Mouse (Mus musculus) G1E-ER4 (cell line): ENCODE measurements around the gene Cfap77. TPM values are rescaled to one million over a fixed set of nuclear protein-coding genes. Genes with fewer than 3 reads are reported as not detected.

Experiments used
- GATA1 ChIP-seq: IDR thresholded peaks from one replicate; pipeline ENCODE4 v1.8.0; 2012; ENCODE audit warnings: low read length, inconsistent platforms
- polyA plus RNA-seq: library from polyadenylated mRNA; stranded (reverse); fragments of >175 nt; gene quantifications from 2 replicates; pipeline ENCODE4 v1.2.3, GENCODE M21; 2012

Cfap77 gene
- polyA plus RNA-seq, 1 experiment, result 0.81 TPM

DNA sequence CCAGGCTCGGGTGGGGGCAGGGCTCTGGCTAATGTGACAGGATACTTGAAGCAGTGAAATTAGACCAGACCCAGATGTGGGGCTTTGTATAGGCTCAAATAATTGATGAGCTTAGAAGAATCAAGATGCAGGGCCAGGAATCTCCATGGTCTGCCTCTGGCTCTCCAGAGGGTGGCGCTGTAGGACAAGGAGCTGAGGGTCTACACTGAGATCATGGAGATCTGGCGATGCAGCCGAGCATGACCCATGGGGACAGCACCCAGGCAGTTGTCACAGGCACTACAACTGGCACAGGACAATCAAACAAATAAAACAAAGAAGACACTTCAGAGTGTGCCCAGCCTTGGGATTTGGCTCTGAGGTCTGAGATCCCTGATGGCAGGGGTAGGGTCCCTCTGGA lies 131.0 kb downstream of the Cfap77 start:
- TF ChIP-seq GATA1, result no peak

DNA sequence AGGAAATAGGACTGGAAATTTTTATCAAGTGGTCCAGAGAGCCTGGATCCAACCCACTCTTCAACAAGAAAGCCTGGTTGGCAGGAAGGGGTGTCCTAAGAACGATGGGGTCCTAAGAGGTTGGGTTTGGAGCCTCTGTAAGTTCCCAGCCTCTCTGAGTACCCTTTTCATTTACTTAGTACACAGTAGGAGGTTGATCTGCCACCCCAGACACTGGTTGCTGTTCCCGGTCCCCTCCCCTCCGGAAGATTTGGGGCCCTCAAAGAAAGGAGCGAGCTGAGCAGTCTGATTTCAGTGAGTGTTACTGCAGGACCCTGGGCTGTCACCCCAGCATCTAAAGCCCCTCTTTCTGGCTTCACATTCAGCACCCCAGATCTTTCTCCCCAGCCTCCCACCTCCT lies 135.9 kb downstream of the Cfap77 start:
- TF ChIP-seq GATA1, result no peak

DNA sequence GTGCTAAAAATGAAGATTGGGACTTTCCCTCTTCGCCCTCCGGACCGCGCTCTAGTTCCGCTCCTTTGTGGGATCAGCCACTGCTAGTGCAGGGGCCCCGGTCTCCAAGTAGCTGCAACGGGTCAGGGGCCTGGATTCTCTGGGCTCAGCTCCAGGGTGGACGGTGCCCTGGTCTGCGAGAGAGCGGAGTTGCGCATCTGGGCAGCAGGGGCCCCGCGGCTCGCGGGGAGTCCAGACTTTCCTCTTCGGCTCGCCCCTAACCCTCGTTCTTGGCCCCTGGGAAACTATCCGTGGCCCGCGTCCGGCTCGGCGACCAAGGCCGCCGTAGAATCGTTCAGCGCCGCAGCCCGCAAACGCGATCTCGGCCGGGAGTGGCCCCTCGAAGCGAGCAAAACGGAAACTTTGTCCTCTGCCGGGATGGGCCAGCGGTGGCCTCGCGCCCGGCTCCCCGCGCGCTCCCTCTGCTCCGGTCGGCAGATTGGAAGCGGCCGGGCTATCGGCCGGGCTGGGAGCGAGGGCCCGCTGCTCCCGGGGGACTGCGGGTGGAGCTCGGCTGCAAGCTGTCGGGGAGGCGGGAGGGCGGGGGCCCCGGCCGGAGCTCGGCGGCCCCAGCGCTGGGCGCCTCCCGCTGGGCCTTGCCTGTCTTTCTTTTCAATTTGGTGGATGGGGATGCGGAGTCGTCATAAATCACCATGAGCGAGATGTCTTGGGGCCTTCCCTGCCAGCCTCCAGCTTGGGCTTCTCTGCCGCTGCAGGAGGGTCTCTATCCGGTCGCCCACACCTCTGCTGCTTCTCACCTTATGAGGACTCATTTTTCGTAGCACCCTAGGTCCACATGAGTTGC lies 137.1 kb downstream of the Cfap77 start:
- TF ChIP-seq GATA1, result no peak

DNA sequence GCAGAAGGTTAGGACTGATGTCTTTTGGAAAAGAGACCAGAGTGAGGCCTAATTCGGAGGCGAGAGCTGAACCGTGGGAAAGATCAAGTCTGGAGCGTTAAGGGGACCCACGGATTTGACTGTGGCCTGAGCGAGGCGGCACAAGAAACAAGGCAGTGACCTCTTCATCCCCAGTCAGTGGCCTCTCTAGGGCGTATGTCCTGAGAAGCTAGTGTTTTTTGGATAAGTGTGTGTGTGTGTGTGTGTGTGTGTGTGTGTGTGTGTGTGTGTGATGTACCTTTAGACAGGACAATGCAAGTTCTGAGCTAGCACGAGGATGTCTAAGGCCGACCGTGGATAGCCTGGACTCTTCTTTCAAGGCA lies 137.7 kb downstream of the Cfap77 start:
- no peak for TF ChIP-seq GATA1

DNA sequence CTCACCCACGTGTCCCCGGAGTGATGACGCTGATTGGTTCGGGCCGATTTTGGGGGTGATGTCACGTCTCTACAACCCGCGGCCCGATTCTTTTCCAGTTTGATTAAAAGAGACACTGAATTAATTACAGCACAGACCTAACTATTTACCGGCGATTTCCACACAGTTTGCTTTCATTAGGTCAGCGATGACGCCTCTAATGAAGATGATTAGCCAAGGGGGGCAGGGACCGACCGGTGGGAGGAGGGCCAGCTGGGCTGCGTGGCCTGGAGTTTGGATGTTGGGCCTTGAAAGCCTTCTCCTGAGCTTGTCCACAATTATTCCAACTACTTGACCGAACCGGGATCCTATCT lies 138.4 kb downstream of the Cfap77 start, which contains the start of gene Barhl1:
TSS of gene Barhl1 (minus strand) at position 156 of the 353 bp plus-strand sequence.
- TF ChIP-seq GATA1, result no peak

DNA sequence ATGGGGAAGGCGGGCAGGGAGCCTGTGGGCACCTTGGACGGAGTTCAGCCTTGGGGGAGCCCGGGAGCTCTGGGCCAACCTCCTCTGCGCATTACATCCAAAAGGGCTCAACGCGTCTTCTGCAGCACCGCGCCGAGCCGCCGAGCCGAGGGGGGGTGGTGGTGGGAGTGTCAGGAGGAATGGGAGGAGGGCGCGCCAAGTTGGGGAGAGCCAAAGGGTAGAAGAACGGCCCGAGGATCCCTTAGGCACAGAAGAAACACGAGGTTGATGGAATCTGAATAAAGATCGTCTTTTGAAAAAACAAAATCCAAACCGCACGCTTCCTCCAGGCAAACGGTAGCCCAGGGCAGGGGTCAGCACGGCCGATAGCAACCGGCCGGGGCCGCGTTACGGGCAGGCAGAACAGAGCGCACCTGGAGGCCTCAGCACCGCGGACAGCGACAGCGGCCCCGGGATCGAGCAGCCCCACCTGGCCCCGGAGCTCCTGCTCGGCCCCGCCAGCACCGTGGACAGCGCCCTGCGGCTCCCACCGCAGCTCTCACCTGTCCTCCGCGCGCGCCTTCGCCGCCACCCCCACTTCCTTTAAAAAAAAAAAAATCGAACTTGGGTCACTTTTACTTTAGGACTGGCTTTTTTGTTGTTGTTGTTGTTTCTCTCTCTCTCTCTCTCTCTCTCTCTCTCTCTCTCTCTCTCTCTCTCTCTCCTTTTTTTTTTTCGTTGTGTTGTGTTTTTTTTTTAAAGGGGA lies 138.9 kb downstream of the Cfap77 start:
- no peak for TF ChIP-seq GATA1

DNA sequence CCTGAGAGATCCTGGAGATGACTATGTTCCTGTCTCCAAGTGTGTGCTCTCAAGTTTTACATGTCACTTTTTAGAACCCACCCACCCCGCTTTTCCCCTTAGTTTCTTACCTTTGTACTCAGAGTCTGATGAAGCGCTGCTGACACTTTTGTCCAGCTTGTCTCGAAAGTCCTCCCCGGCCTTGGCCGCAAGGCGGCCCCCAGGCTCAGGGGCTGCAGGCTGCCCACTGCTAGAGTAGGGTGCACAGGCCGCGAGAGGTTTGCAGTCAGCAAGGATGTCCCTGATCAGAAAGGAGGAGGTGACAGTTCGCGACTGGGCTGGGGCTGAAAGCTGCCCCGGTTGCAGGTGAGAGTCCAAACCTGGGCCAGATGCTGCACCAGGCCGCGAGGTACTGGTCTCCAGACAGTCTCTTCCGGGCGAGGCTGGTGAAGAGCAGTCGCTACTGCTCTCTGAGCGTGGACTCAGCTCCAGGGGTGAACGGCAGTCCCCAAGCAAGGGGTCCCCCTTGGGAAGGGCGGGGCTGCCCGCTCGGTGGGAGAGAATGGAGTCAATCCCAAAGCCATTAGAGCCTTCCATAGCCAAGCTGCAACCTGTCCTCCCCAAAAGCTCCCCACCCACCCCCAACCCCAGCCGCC lies 139.6 kb downstream of the Cfap77 start:
- no peak for TF ChIP-seq GATA1

DNA sequence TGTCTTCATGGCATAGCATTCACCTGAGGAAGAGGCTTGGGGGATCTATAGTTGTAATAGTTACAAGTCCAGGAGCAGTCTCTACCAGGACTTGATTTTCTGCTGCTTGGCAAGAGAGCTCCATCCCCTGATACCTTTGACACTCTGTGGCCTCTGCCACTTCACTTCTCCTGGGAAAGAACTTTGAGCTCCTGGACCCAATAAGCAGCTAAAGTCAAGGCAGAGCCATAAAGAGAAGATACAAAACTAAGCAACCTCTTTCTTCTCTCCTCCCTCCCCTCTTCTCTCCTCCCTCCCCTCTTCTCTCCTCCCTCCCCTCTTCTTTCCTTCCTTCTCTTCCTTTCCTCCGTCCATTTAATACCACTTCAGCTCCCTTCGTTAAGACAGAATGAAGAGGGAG lies 140.7 kb downstream of the Cfap77 start:
- no peak for TF ChIP-seq GATA1

DNA sequence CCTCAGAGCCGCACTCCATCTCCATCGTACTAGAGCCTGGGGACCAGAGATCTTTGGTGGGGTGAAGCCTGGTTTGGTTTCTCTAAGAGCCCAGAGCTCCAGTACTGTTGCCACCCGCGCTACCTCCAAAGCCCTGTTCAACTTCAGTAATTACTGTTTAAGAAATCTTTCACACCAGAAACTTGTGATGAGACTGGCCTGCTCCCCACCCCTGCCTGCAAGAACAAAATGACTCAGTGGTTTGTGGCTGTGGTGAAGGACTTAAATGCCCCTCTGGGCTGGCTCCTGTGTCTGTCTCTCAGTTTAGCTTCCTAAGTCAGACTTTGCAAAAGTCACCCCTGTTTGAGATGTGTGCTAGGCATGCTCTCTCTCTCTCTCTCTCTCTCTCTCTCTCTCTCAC lies 141.9 kb downstream of the Cfap77 start:
- no peak for TF ChIP-seq GATA1

DNA sequence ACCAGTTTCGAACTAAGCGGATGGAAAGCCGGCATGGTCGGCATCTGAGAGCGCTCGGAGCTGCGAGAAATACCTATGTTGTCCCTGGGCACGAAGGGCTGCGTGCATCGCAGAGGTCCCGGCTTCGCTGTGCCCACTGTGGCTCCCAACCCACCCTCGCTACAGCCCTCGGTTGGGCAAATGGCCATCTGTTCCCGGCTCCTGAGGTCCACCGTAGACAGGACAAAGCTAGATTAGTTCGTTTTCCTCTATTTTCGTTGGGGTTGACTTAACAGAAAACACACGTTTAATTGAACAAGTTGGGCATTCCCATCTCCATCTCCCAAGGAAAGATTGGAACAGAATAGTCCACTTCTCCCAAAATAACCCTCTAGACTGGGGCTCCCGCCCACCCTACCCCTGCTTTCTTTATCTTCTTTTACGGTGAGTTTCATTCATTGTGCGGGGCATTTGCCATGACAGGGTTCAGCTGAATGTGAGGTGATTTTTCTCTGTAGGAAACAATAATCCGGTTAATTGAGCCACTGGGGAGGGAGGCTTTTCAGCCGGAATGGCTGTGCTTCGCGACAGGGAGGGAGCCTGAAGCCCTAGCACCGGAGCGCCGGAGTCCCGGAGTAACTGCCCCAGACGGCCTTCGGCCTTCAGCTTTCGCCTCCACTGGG lies 142.7 kb downstream of the Cfap77 start:
- TF ChIP-seq GATA1, result no peak

DNA sequence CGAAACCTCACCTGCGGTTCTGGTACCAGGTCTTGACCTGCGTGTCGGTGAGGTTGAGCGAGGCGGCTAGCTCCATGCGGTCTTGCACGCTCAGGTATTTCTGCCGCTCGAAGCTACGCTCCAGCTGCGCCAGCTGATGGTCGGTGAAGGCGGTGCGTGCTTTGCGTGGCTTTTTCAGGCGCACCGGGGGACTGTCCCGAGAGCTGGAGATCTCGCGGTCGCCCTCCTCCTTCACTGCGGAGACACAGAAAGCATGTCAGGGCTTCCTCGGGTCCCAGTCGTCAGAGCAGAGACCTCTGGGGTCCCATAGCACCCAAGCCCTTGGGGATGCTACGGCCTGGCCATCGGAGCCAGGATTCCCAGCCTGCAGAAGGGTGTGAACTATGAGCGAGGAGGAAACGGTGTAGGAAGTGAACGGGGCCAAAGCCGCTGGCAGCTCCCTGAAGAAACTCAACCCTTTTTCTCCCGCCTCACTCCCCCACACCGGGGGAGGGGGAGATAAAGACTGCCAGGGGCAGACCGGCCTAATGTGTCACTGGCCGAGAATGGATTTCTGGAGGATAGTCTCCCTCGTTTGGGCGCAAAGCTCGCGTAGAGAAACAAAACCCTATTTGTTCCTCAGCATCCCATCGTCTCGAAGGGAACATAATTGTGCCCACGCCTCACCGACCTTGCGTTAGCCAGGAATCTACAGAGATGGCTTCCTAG lies 143.4 kb downstream of the Cfap77 start:
- TF ChIP-seq GATA1, result no peak

DNA sequence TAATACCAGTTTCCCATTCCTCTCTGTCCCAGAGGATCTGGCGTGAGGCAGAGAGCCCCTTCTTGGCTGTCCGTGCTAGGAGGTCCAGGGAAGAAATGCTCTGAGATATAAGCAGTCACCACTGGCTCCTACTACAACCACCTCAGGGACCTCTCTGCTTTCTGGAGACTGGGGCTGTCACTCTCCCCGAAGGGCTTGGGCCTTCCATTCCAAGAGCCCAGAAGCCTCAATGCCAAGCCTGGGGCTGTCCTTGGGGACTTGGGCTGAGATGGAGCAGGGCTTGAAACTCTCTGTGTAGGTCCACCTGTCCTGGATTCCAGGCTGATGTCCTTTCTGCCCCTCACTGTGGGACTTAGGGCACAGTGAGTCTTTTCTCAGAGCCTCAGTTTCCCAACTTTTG lies 144.0 kb downstream of the Cfap77 start:
- TF ChIP-seq GATA1, result no peak

DNA sequence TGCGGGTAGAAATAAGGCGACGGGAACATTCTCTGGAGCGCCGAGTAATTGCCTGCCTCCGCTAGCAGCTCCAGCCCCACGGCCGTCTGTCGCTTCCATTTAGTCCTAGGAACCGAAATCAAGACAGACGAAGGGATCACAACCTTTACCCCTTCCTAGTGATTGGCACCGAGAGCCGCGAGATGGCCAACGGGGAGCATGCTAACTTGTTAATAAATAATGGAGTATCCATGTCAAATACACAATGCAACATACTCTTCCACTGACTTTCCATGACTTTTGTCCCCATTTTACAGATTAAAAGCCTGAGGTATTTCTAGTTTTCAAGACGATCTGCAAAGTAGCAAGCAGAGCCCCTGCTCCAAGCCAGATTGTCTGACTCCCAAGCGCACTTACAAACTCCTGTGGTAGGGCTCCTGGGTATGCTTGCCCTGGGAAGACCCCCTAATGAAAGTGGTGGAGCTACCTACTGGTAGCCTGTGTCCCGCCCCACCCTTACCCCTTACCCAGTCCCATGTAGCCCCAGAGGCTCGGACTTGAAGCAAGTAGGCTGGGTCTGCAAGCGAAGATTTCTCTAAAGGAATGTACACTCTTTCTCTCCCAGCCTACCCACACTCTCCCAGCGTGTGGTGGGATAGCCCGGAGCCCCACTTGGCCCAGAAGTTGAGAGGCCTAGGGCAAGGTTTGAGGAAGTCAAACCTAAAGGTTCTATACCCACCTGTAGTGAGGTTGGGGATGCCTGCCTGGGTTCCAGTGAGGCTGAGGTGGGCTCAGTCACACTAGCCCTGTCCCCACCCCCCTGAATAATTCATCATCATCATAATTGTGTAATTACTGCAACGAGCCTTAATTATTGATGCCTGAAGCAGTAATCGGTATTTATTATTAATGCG lies 144.8 kb downstream of the Cfap77 start:
- no peak for TF ChIP-seq GATA1

DNA sequence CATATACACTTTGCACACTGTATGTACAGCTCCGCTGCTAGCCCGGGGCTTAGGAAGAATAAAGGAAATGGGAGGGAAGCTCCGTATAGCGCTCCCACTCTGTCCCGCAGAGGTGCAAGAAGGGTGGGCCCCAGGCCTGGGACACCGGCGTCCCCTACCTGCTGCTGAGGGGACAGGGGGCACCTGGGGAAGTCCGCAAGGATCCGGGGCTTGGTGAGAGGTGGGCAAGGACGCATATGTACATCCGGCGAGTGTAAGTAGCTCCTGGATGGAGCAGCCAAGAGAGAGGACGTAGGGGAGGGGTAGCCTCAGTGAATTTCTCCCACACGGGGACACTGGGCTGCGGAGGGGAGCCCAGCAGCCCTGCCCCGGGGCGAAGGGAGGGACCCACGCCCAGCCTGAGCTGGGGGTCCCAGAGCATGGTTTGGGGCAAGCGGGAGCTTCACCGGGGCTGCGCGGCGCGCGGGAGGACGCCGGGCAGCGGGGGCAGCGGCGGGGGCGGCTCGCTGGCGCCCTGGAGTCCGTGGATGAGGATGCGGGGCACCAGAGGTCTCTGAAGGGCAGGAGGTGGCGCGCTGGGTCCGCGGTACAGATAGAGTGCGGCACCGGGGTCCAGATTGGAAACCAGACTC lies 145.6 kb downstream of the Cfap77 start:
- no peak for TF ChIP-seq GATA1
